Mouse (Mus musculus) stomach, postnatal 0 days (tissue): ENCODE measurements at regions not wholly inside any gene's neighbourhood (a gene's known extent, or its start where the extent isn't known, plus 50 kb on each side); places are given as distances from the start of the nearest gene placed in this dataset.

Experiments
- ATAC-seq: fragments of 200-750 bp; cut with Nextera tagmentation; 2 replicates; pipeline ENCODE4 v1.8.0; 2017; ENCODE audit not compliant: low FRiP score, low TSS enrichment
- DNase-seq: peaks from one replicate; pipeline ENCODE4 v3.0.0-alpha.2; 2016; ENCODE audit warnings: low spot score
- H3K27ac ChIP-seq: fragments of 300-500 bp; sonication (generic); replicated peaks from 2 replicates; pipeline ENCODE4 v1.5.1; 2014; ENCODE audit warnings: mild to moderate bottlenecking, control low read depth
- H3K27me3 ChIP-seq: fragments of 300-500 bp; sonication (generic); 2 replicates; pipeline ENCODE4 v1.6.1; 2014; ENCODE audit warnings: low read length; ENCODE audit not compliant: control insufficient read depth, insufficient read depth
- H3K36me3 ChIP-seq: fragments of 300-500 bp; sonication (generic); 2 replicates; pipeline ENCODE4 v1.6.1; 2014; ENCODE audit warnings: low read length, mixed read lengths; ENCODE audit not compliant: control insufficient read depth, insufficient read depth
- H3K4me1 ChIP-seq: fragments of 300-500 bp; sonication (generic); replicated peaks from 2 replicates; pipeline ENCODE4 v1.6.1; 2014; ENCODE audit warnings: antibody characterized with exemption; ENCODE audit not compliant: control insufficient read depth, insufficient read depth
- H3K4me2 ChIP-seq: fragments of 300-500 bp; sonication (generic); replicated peaks from 2 replicates; pipeline ENCODE4 v1.6.1; 2014; ENCODE audit warnings: low read depth, mild to moderate bottlenecking, control low read depth, moderate library complexity
- H3K4me3 ChIP-seq: fragments of 300-500 bp; sonication (generic); 2 replicates; pipeline ENCODE4 v1.5.1; 2014; ENCODE audit warnings: low read depth, low read length, control low read depth
- H3K9ac ChIP-seq: fragments of 300-500 bp; sonication (generic); 2 replicates; pipeline ENCODE4 v1.6.1; 2014; ENCODE audit warnings: mild to moderate bottlenecking, low read length, control low read depth, mixed read lengths
- H3K9me3 ChIP-seq: fragments of 300-500 bp; sonication (generic); 2 replicates; pipeline ENCODE4 v1.6.1; 2016; ENCODE audit warnings: low read length; ENCODE audit not compliant: control insufficient read depth
- CTCF ChIP-seq: IDR thresholded peaks from 2 replicates; pipeline ENCODE4 v1.5.1; 2016; ENCODE audit warnings: antibody characterized with exemption, low read depth, mild to moderate bottlenecking, moderate library complexity
- EP300 ChIP-seq: optimal IDR thresholded peaks from 2 replicates; pipeline ENCODE3; 2016; ENCODE audit warnings: antibody characterized with exemption
- WGBS: fragments of 180-500 bp; shearing (Covaris S2); extraction: QIAGEN DNeasy Blood & Tissue Kit; methylation state at CpG from one replicate; pipeline ENCODE4 v1.1.7; 2014; 5-methylcytosine and 5-hydroxymethylcytosine counted together

- no peaks in the 10 kb centered on the region for H3K27me3 ChIP-seq
- DNase-seq (no peak), ATAC-seq (no peak)
- TF ChIP-seq CTCF: no peak
- no peak for TF ChIP-seq EP300
- H3K4me2 ChIP-seq: no peak overlapping the region
- no peaks in the 10 kb centered on the region for H3K4me1 ChIP-seq
- no peaks in the 10 kb centered on the region for H3K9me3 ChIP-seq
- no peaks in the 10 kb centered on the region for H3K36me3 ChIP-seq
- no peak overlapping the region for H3K9ac ChIP-seq
- 87% methylated on average over 19 of the region's 19 CpGs for WGBS
- no peak overlapping the region for H3K4me3 ChIP-seq
- H3K27ac ChIP-seq: no peak overlapping the region
Measured at GRCm38 (mm10) chr15:97459606-97460359, 212.7 kb upstream of the Amigo2 start.

- ATAC-seq: no peak
- WGBS: 62% methylated on average over 11 of the region's 11 CpGs
Measured at GRCm38 (mm10) chr15:97458748-97459221, 211.7 kb upstream of the Amigo2 start.

GRCm38 (mm10) chr15:97458139-97458747 lies 211.2 kb upstream of the Amigo2 start:
- no peaks in the 10 kb centered on the region for H3K36me3 ChIP-seq
- 29% methylated on average over 17 of the region's 17 CpGs for WGBS
- H3K9ac ChIP-seq: no peak overlapping the region
- no peak overlapping the region for H3K4me3 ChIP-seq
- ATAC-seq (no peak), DNase-seq (no peak)
- TF ChIP-seq CTCF (no peak), EP300 (no peak)
- no peak overlapping the region for H3K27ac ChIP-seq
- no peaks in the 10 kb centered on the region for H3K9me3 ChIP-seq
- no peak overlapping the region for H3K4me2 ChIP-seq
- no peaks in the 10 kb centered on the region for H3K4me1 ChIP-seq
- H3K27me3 ChIP-seq: no peaks in the 10 kb centered on the region

More at GRCm38 (mm10) chr15:97458748-97459221, 211.7 kb upstream of the Amigo2 start:
- TF ChIP-seq EP300 (no peak), CTCF (no peak)
- Histone ChIP-seq H3K27ac (no peak overlapping the region), H3K9me3 (no peaks in the 10 kb centered on the region), H3K4me1 (no peaks in the 10 kb centered on the region), H3K4me3 (no peak overlapping the region), H3K9ac (no peak overlapping the region), H3K27me3 (no peaks in the 10 kb centered on the region), H3K4me2 (no peak overlapping the region), H3K36me3 (no peaks in the 10 kb centered on the region)
- no peak for DNase-seq

GRCm38 (mm10) chr15:97457468-97457867 lies 210.4 kb upstream of the Amigo2 start:
- no peaks in the 10 kb centered on the region for H3K4me1 ChIP-seq
- H3K9me3 ChIP-seq: no peaks in the 10 kb centered on the region
- DNase-seq: no peak
- no peak overlapping the region for H3K4me2 ChIP-seq
- H3K27ac ChIP-seq: no peak overlapping the region
- TF ChIP-seq CTCF: no peak
- TF ChIP-seq EP300: no peak
- H3K36me3 ChIP-seq: no peaks in the 10 kb centered on the region
- H3K27me3 ChIP-seq: no peaks in the 10 kb centered on the region
- no peak for ATAC-seq
- no peak overlapping the region for H3K9ac ChIP-seq
- no peak overlapping the region for H3K4me3 ChIP-seq
- 86% methylated on average over 8 of the region's 8 CpGs for WGBS

- no peaks in the 10 kb centered on the region for H3K36me3 ChIP-seq
- H3K27ac ChIP-seq: no peak overlapping the region
- H3K27me3 ChIP-seq: no peaks in the 10 kb centered on the region
- TF ChIP-seq CTCF (no peak), EP300 (no peak)
- no peaks in the 10 kb centered on the region for H3K4me1 ChIP-seq
- H3K9me3 ChIP-seq: no peaks in the 10 kb centered on the region
- WGBS: 92% methylated on average over 15 of the region's 16 CpGs
- no peak overlapping the region for H3K4me3 ChIP-seq
- DNase-seq: no peak
- no peak overlapping the region for H3K4me2 ChIP-seq
- no peak for ATAC-seq
- no peak overlapping the region for H3K9ac ChIP-seq
Measured at GRCm38 (mm10) chr15:97456991-97457390, 209.9 kb upstream of the Amigo2 start.

GRCm38 (mm10) chr15:97455672-97456071 lies 208.6 kb upstream of the Amigo2 start:
- Histone ChIP-seq H3K9ac (no peak overlapping the region), H3K9me3 (no peaks in the 10 kb centered on the region), H3K4me3 (no peak overlapping the region), H3K36me3 (no peaks in the 10 kb centered on the region), H3K27ac (no peak overlapping the region), H3K27me3 (no peaks in the 10 kb centered on the region), H3K4me1 (no peaks in the 10 kb centered on the region), H3K4me2 (no peak overlapping the region)
- no peak for TF ChIP-seq EP300
- DNase-seq: no peak
- ATAC-seq: no peak
- WGBS: 37% methylated on average over 5 of the region's 5 CpGs
